Mouse (Mus musculus): ENCODE measurements around the gene Mmgt1. TPM values are rescaled to one million over a fixed set of nuclear protein-coding genes. Genes with fewer than 3 reads are reported as not detected.

Gene Mmgt1
- 13.4 and 32.0 TPM in 2 replicates for polyA plus RNA-seq (2012; rRNA removed)

DNA sequence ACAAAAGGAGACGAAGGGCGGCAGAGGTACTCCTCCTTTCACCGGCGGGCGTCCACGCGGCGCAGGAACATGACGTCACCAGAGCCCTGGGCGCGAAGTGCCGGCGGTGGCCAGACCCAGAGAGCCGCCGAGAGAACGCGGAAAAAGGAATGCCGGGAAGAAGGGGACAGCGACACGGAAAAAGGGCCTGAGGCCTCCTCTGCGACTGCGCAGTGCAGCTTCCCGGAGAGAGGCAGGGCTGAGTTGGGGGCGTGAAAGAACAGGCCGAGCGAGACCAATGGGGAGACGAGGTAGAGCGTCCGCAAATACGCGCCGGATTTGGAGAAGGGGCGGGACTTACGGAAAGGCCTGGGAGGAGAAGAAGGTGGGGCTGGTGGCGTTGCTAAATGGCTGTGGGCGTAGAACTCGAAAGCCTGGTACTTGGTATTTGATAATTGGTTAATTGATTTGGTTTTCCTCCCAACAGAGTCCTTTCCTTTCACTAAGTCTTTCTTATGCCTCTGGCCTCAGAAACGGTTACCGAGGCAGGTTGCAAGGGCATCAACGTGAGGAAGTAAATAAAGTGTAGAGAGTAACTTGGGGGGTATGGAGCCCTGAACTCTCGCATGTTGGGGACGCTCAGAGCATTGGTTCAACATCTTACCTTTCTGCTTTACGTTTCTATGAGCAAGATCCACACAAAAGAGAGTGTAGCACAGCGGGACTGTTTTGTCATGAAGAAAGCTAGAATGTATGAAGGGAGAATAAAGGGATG is at the start of gene Mmgt1:
TSS of gene Mmgt1 (minus strand) at position 183 of the 754 bp plus-strand sequence.

DNA sequence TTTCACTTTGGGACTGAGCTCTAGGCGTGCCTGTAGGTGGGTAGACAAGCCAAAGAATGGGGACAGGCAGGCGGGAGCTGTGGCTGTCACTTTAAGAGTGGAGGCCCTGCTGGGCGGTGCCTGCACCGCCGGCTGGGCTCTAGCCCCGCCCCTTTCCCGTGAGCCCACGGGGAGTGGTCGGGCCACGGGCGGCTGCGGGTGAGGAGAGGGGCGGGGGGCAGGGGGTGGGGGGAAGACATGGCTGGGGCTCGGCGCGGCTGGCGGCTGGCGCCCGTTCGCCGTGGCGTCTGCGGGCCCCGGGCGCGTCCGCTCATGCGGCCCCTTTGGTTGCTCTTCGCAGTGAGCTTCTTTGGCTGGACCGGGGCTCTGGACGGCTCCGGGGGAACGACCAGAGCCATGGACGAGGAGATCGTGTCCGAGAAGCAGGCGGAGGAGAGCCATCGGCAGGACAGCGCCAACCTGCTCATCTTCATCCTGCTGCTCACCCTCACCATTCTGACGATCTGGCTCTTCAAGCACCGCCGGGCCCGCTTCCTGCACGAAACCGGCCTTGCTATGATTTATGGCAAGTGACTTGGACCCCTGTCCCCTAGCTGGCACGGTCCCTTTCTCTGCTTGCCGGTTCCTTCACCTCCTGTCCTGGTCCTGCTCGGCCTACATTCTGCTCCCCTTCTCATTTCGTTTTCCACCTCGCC is 11.9 kb upstream of the Mmgt1 start, which contains the start of gene Slc9a6:
TSS of gene Slc9a6 (plus strand) at position 135 of the 695 bp plus-strand sequence.

DNA sequence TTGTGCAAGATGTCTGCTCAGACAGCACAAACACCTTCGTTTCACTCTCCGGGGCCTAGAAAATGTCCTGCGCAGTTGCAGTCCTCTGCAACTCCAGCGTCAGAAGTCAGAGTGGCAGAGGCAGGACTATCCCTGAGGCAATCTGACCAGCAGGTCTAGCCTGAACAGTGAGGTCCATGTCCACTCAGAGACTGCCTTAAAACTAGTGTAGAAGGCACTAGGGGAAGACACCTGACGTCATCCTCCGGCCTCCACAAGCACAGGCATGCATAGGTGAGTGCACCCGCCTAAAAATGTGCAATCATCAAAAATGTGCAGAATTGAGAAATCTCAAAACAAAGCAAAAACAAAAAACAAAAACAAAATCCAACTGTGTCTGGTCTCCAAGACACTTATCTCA is 48.4 kb downstream of the Mmgt1 start, which contains the start of gene Gm648:
TSS of gene Gm648 (minus strand) at position 101 of the 400 bp plus-strand sequence.

Other genes starting within 250 kb of the Mmgt1 start
- 2.9 and 4.4 TPM in 2 replicates for gene Smim10l2a, start 223.5 kb downstream of the Mmgt1 start, polyA plus RNA-seq (2012; rRNA removed)
- not detected in 2 replicates for gene Gm2174, start 150.1 kb downstream of the Mmgt1 start, polyA plus RNA-seq (2012; rRNA removed)
- 66.9 and 83.0 TPM in 2 replicates for gene Ints6l, start 143.2 kb downstream of the Mmgt1 start, polyA plus RNA-seq (2012; rRNA removed)
- not detected in 2 replicates for gene Gm10477, start 73.3 kb downstream of the Mmgt1 start, polyA plus RNA-seq (2012; rRNA removed)
- gene Gm648, start 48.5 kb downstream of the Mmgt1 start, polyA plus RNA-seq (2012; rRNA removed), result 0.06 and 0.14 TPM in 2 replicates
- 22.5 and 22.8 TPM in 2 replicates for gene Slc9a6, start 11.7 kb upstream of the Mmgt1 start, polyA plus RNA-seq (2012; rRNA removed)
- gene Fhl1, start 133.7 kb upstream of the Mmgt1 start, polyA plus RNA-seq (2012; rRNA removed), result 60.8 and 85.4 TPM in 2 replicates
- 1.3 and 1.5 TPM in 2 replicates for gene Map7d3, start 224.3 kb upstream of the Mmgt1 start, polyA plus RNA-seq (2012; rRNA removed)